Comparison of ENCODE assay signal across 9 mouse cellular contexts in genomic region chr16:94572422-94572821, GRCm38 (mm10). TPM values are rescaled to one million over a fixed set of nuclear protein-coding genes. Genes with fewer than 3 reads are reported as not detected.
DNase-seq lines count a peak whose midpoint lies in the region; ATAC-seq and TF ChIP-seq lines count a peak whose summit lies in the region.
"Had no signal": no experiment of that assay in that cellular context is flagged by ENCODE, and none has a peak within 500 bp of the region (broad histone marks: within the 10 kb centered on the region; RNA-seq: fewer than 3 reads in every experiment).

No protein-coding gene starts in this region.

- H3K4me1 ChIP-seq in kidney, embryonic 14.5 days (ENCODE audit: control insufficient read depth, insufficient read depth, low read length) = peaks cover 34% of the 10 kb centered on the region; the same call in 1 of the 2 replicates
- H3K4me1 ChIP-seq in embryonic facial prominence, embryonic 11.5 days (ENCODE audit: control insufficient read depth, insufficient read depth, low read length) = peaks cover 2% of the 10 kb centered on the region; the same call in 1 of the 2 replicates
- peaks cover 16% of the 10 kb centered on the region for H3K4me1 ChIP-seq in hindbrain, postnatal 0 days (ENCODE audit: insufficient read depth, low read length)
- H3K4me1 ChIP-seq in midbrain, embryonic 15.5 days = peaks cover 55% of the 10 kb centered on the region

- 27% methylated on average over 2 of the region's 2 CpGs for WGBS in kidney, embryonic 14.5 days
- 51% methylated on average over 2 of the region's 2 CpGs for WGBS in embryonic facial prominence, embryonic 11.5 days
- WGBS in hindbrain, postnatal 0 days = 20% methylated on average over 2 of the region's 2 CpGs
- WGBS in midbrain, embryonic 15.5 days = 38% methylated on average over 2 of the region's 2 CpGs

- no peak for ATAC-seq in kidney, embryonic 14.5 days (ENCODE audit: low FRiP score, low TSS enrichment)
- ATAC-seq in embryonic facial prominence, embryonic 11.5 days (replicated peaks; ENCODE audit: insufficient number of reproducible peaks, low FRiP score, low TSS enrichment, low read depth) = no peak
- ATAC-seq in hindbrain, postnatal 0 days = no peak
- no peak for ATAC-seq in midbrain, embryonic 15.5 days (replicated peaks)

- DNase-seq in kidney, adult 8-10 months = no peak
- no peak for DNase-seq in embryonic facial prominence, embryonic 11.5 days (ENCODE audit: low spot score)
- DNase-seq in hindbrain, postnatal 0 days (ENCODE audit: low spot score) = no peak
- no peak for DNase-seq in right cerebral cortex, postnatal 14 days
- no peak for DNase-seq in retina, postnatal 1 day
- DNase-seq in spleen, adult 18-20 months = no peak
- DNase-seq: kidney, postnatal 10 days had no signal

- H3K4me3 ChIP-seq in kidney, embryonic 14.5 days (ENCODE audit: low read length) = no peak overlapping the region
- no peak overlapping the region for H3K4me3 ChIP-seq in embryonic facial prominence, embryonic 11.5 days (ENCODE audit: low read depth, low read length)
- H3K4me3 ChIP-seq in hindbrain, postnatal 0 days (ENCODE audit: low read length) = peak overlapping the region; percentile 16; the same call in 1 of the 2 replicates
- H3K4me3 ChIP-seq in midbrain, embryonic 15.5 days = peak overlapping the region; percentile 12; the same call in 1 of the 2 replicates

- no peaks in the 10 kb centered on the region for H3K9me3 ChIP-seq in kidney, embryonic 14.5 days (ENCODE audit: control insufficient read depth, low read length)
- H3K9me3 ChIP-seq in embryonic facial prominence, embryonic 11.5 days (replicated peaks; ENCODE audit: control insufficient read depth, low read length) = no peaks in the 10 kb centered on the region
- no peaks in the 10 kb centered on the region for H3K9me3 ChIP-seq in hindbrain, postnatal 0 days (ENCODE audit: low read length)
- no peaks in the 10 kb centered on the region for H3K9me3 ChIP-seq in midbrain, embryonic 15.5 days

- no peaks in the 10 kb centered on the region for H3K36me3 ChIP-seq in kidney, embryonic 14.5 days (ENCODE audit: control insufficient read depth, insufficient read depth, low read length)
- no peaks in the 10 kb centered on the region for H3K36me3 ChIP-seq in embryonic facial prominence, embryonic 11.5 days (replicated peaks; ENCODE audit: control insufficient read depth, insufficient read depth, low read depth, low read length)
- no peaks in the 10 kb centered on the region for H3K36me3 ChIP-seq in hindbrain, postnatal 0 days (ENCODE audit: insufficient read depth, low read length)
- no peaks in the 10 kb centered on the region for H3K36me3 ChIP-seq in midbrain, embryonic 15.5 days (replicated peaks)

- H3K4me2 ChIP-seq in kidney, embryonic 14.5 days (replicated peaks; ENCODE audit: low read depth, low read length) = peak overlapping the region; percentile 24; the same call in 1 of the 2 replicates
- H3K4me2 ChIP-seq in embryonic facial prominence, embryonic 11.5 days (ENCODE audit: low read depth, low read length) = peak overlapping the region; percentile 24
- peak overlapping the region; percentile 57 for H3K4me2 ChIP-seq in hindbrain, postnatal 0 days (ENCODE audit: low read depth, low read length)
- H3K4me2 ChIP-seq in midbrain, embryonic 15.5 days = peak overlapping the region; percentile 30

- TF ChIP-seq CTCF in hindbrain, postnatal 0 days (IDR thresholded peaks at IDR 0.05; ENCODE audit: low read depth) = no peak

- no peak overlapping the region for H3K27ac ChIP-seq in kidney, embryonic 14.5 days (ENCODE audit: low read depth, low read length)
- H3K27ac ChIP-seq in embryonic facial prominence, embryonic 11.5 days (replicated peaks; ENCODE audit: low read depth, low read length) = no peak overlapping the region
- H3K27ac ChIP-seq in hindbrain, postnatal 0 days = no peak overlapping the region
- H3K27ac ChIP-seq in midbrain, embryonic 15.5 days = no peak overlapping the region

- H3K9ac ChIP-seq in kidney, embryonic 14.5 days (ENCODE audit: low read depth, low read length) = no peak overlapping the region
- no peak overlapping the region for H3K9ac ChIP-seq in embryonic facial prominence, embryonic 11.5 days (replicated peaks; ENCODE audit: low read length)
- no peak overlapping the region for H3K9ac ChIP-seq in hindbrain, postnatal 0 days (replicated peaks; ENCODE audit: low read length)
- no peak overlapping the region for H3K9ac ChIP-seq in midbrain, embryonic 15.5 days

- H3K27me3 ChIP-seq in kidney, embryonic 14.5 days (ENCODE audit: control insufficient read depth, insufficient read depth, low read length) = no peaks in the 10 kb centered on the region
- no peaks in the 10 kb centered on the region for H3K27me3 ChIP-seq in embryonic facial prominence, embryonic 11.5 days (ENCODE audit: control insufficient read depth, insufficient read depth, low read length)
- H3K27me3 ChIP-seq in hindbrain, postnatal 0 days (ENCODE audit: insufficient read depth, low read length) = no peaks in the 10 kb centered on the region
- H3K27me3 ChIP-seq in midbrain, embryonic 15.5 days (replicated peaks) = no peaks in the 10 kb centered on the region

RNA-seq across cellular contexts. Expression of gene Dyrk1a, which starts 2.6 kb away (rescaled TPM):
- 13.3 and 18.2 TPM in 2 replicates for polyA plus RNA-seq in kidney, embryonic 14.5 days (2014; fragmentation: Nextera tagmentation; extraction: Ambion mirVana)
- 12.1 and 13.6 TPM in 2 replicates for polyA plus RNA-seq in embryonic facial prominence, embryonic 11.5 days (2014; fragmentation: Nextera tagmentation; extraction: Ambion mirVana)
- total RNA-seq in hindbrain, postnatal 0 days (2014; rRNA removed) = 81.9 and 91.5 TPM in 2 replicates
- 12.5 and 13.0 TPM in 2 replicates for polyA plus RNA-seq in hindbrain, postnatal 0 days (2015; fragmentation: Nextera tagmentation; extraction: Ambion mirVana)
- 11.1 and 11.7 TPM in 2 replicates for polyA plus RNA-seq in midbrain, embryonic 15.5 days (2015; fragmentation: Nextera tagmentation; extraction: Ambion mirVana)

RNA-seq across cellular contexts. Expression of gene Vps26c, which starts 45.8 kb away (rescaled TPM):
- polyA plus RNA-seq in kidney, embryonic 14.5 days (2014; fragmentation: Nextera tagmentation; extraction: Ambion mirVana) = 45.1 and 59.2 TPM in 2 replicates
- polyA plus RNA-seq in embryonic facial prominence, embryonic 11.5 days (2014; fragmentation: Nextera tagmentation; extraction: Ambion mirVana) = 52.3 and 61.2 TPM in 2 replicates
- total RNA-seq in hindbrain, postnatal 0 days (2014; rRNA removed) = 64.8 and 68.1 TPM in 2 replicates
- polyA plus RNA-seq in hindbrain, postnatal 0 days (2015; fragmentation: Nextera tagmentation; extraction: Ambion mirVana) = 59.6 and 63.6 TPM in 2 replicates
- polyA plus RNA-seq in midbrain, embryonic 15.5 days (2015; fragmentation: Nextera tagmentation; extraction: Ambion mirVana) = 79.8 and 91.8 TPM in 2 replicates

Comparison
In these comparisons a context has a peak if more than half of its experiments do, and no peak if none do; other contexts are left out.
1. H3K4me3 ChIP-seq: peak in hindbrain, postnatal 0 days (single experiment) and midbrain, embryonic 15.5 days (single experiment); none in kidney, embryonic 14.5 days (single experiment) and embryonic facial prominence, embryonic 11.5 days (single experiment).
2. Peak in every context shown above with its lines, with median percentiles within 50 percentile points of each other: H3K4me2 ChIP-seq.